Mouse (Mus musculus) embryonic fibroblast, embryonic 13.5 days (primary cell): Measurements from ENCODE around the gene Map2k6.

Experiments used
- CTCF ChIP-seq: IDR thresholded peaks from 2 replicates; pipeline ENCODE4 v1.5.1; 2011; ENCODE audit warnings: mild to moderate bottlenecking, control low read depth, low read length, moderate library complexity, borderline replicate concordance; ENCODE audit not compliant: insufficient read depth
- POLR2A ChIP-seq: IDR thresholded peaks from 2 replicates; pipeline ENCODE4 v1.6.1; 2011; ENCODE audit warnings: low read depth, mild to moderate bottlenecking, control low read depth, low read length, moderate library complexity

DNA sequence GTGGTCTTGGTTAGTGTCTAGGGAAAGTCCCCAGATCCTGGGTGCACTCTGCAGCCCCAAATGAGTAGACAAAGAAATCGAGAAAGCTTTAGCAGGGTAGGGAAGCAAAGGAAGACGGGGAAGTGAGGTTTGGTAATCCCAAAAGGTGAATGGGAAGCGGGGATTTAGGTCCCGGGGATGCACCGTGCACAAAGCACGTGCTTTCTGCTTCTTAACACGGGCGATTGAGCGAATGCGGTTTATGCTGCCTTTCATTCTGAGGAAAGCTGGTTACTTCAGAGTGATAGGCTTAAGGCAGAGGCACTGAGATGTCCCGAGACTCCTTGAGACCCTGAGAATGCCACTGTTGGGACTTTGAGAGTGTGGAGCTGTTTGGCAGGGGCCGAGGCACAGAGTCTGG is 38.1 kb downstream of the Map2k6 start:
- TF ChIP-seq POLR2A, result no peak
- TF ChIP-seq CTCF, result no peak
